Mouse (Mus musculus) cerebellum, adult 2 months (tissue): Measurements from ENCODE around the gene Pqlc2. TPM values are rescaled to one million over a fixed set of nuclear protein-coding genes. Genes with fewer than 3 reads are reported as not detected.

Experiments used
- DNase-seq, 2 experiments: peaks; one replicate each; pipeline ENCODE4 v3.0.0; 2021
- H3K27ac ChIP-seq: fragments of 200-500 bp; 2 replicates; pipeline ENCODE4 v1.5.1; 2012; ENCODE audit warnings: low read length, control low read depth, inconsistent platforms; ENCODE audit not compliant: insufficient read depth
- H3K27me3 ChIP-seq: fragments of 200-500 bp; 2 replicates; pipeline ENCODE4 v1.6.1; 2012; ENCODE audit warnings: inconsistent platforms, mild to moderate bottlenecking, low read length, moderate library complexity; ENCODE audit not compliant: control insufficient read depth, insufficient read depth
- H3K4me1 ChIP-seq: fragments of 200-500 bp; 2 replicates; pipeline ENCODE4 v1.6.1; 2011; ENCODE audit warnings: low read length; ENCODE audit not compliant: control insufficient read depth, insufficient read depth
- H3K4me3 ChIP-seq: fragments of 200-500 bp; replicated peaks from 2 replicates; pipeline ENCODE3; 2011; ENCODE audit warnings: mild to moderate bottlenecking, low read depth, low read length, control low read depth; ENCODE audit not compliant: insufficient read depth
- CTCF ChIP-seq: fragments of 200-500 bp; IDR thresholded peaks from 2 replicates; pipeline ENCODE4 v1.5.1; 2011; ENCODE audit warnings: low read depth, mild to moderate bottlenecking, control low read depth, low read length, moderate library complexity, borderline replicate concordance; ENCODE audit not compliant: insufficient read depth
- POLR2A ChIP-seq: fragments of 200-500 bp; IDR thresholded peaks from 2 replicates; pipeline ENCODE4 v1.6.1; 2011; ENCODE audit warnings: low read length, control low read depth, borderline replicate concordance; ENCODE audit not compliant: insufficient read depth
- WGBS: fragments of 180-500 bp; shearing (Covaris S2); methylation state at CpG from one replicate; pipeline ENCODE4 v1.1.7; 2018; 5-methylcytosine and 5-hydroxymethylcytosine counted together
- polyA plus RNA-seq: library from polyadenylated mRNA; depleted of rRNA; stranded (reverse); fragments of >200 nt; gene quantifications from 2 replicates; pipeline ENCODE4 v1.2.3, GENCODE M21; 2012

Gene Pqlc2
- polyA plus RNA-seq, 1 experiment, result 42.3 TPM

- no peak for TF ChIP-seq CTCF
- no peak for TF ChIP-seq POLR2A
- 90% methylated on average over 8 of the region's 8 CpGs for WGBS
- H3K27ac ChIP-seq, result no peak overlapping the region
- no peak for DNase-seq
- no peaks in the 10 kb centered on the region for H3K27me3 ChIP-seq
- H3K4me3 ChIP-seq, result no peak overlapping the region
- H3K4me1 ChIP-seq, result peaks cover 15% of the 10 kb centered on the region
These were observed 53.8 kb downstream of the Pqlc2 start for GRCm38 (mm10) chr4:139256708-139257107.

GRCm38 (mm10) chr4:139256146-139256545 lies 54.4 kb downstream of the Pqlc2 start:
- Histone ChIP-seq H3K27me3 (no peaks in the 10 kb centered on the region), H3K4me3 (no peak overlapping the region), H3K4me1 (peaks cover 13% of the 10 kb centered on the region), H3K27ac (no peak overlapping the region)
- no peak for TF ChIP-seq CTCF
- no peak for TF ChIP-seq POLR2A
- WGBS, result 86% methylated on average over 4 of the region's 4 CpGs
- DNase-seq, result no peak

- H3K4me3 ChIP-seq, result no peak overlapping the region
- peak in 1 of 2 experiments; percentile 51 for DNase-seq
- no peak for TF ChIP-seq POLR2A
- no peak for TF ChIP-seq CTCF
- WGBS, result 24% methylated on average over 9 of the region's 9 CpGs
- H3K27ac ChIP-seq, result no peak overlapping the region
- H3K4me1 ChIP-seq, result peaks cover 19% of the 10 kb centered on the region
- H3K27me3 ChIP-seq, result no peaks in the 10 kb centered on the region
These were observed 57.3 kb downstream of the Pqlc2 start for GRCm38 (mm10) chr4:139253206-139253605.

GRCm38 (mm10) chr4:139252051-139252760 lies 58.3 kb downstream of the Pqlc2 start:
- 54% methylated on average over 22 of the region's 22 CpGs for WGBS
- DNase-seq, result peak; percentile 73 to 82
- Histone ChIP-seq H3K4me3 (no peak overlapping the region), H3K4me1 (peaks cover 29% of the 10 kb centered on the region), H3K27me3 (no peaks in the 10 kb centered on the region), H3K27ac (no peak overlapping the region)
- TF ChIP-seq POLR2A (no peak), CTCF (peak; percentile 79)

- 75% methylated on average over 8 of the region's 8 CpGs for WGBS
- H3K4me1 ChIP-seq, result peaks cover 43% of the 10 kb centered on the region
- no peaks in the 10 kb centered on the region for H3K27me3 ChIP-seq
- DNase-seq, result no peak
- H3K4me3 ChIP-seq, result no peak overlapping the region
- no peak for TF ChIP-seq CTCF
- no peak for TF ChIP-seq POLR2A
- no peak overlapping the region for H3K27ac ChIP-seq
These were observed 59.6 kb downstream of the Pqlc2 start for GRCm38 (mm10) chr4:139250886-139251285.

- Histone ChIP-seq H3K4me3 (no peak overlapping the region), H3K4me1 (peaks cover 51% of the 10 kb centered on the region), H3K27me3 (no peaks in the 10 kb centered on the region), H3K27ac (no peak overlapping the region)
- WGBS, result 75% methylated on average over 5 of the region's 5 CpGs
- no peak for DNase-seq
- TF ChIP-seq POLR2A (no peak), CTCF (no peak)
These were observed 60.5 kb downstream of the Pqlc2 start for GRCm38 (mm10) chr4:139250043-139250442.

GRCm38 (mm10) chr4:139248736-139249135 lies 61.8 kb downstream of the Pqlc2 start:
- TF ChIP-seq CTCF, result no peak
- TF ChIP-seq POLR2A, result no peak
- 51% methylated on average over 5 of the region's 5 CpGs for WGBS
- no peaks in the 10 kb centered on the region for H3K27me3 ChIP-seq
- no peak for DNase-seq
- H3K4me1 ChIP-seq, result peaks cover 51% of the 10 kb centered on the region
- no peak overlapping the region for H3K27ac ChIP-seq
- H3K4me3 ChIP-seq, result no peak overlapping the region

- 72% methylated on average over 7 of the region's 7 CpGs for WGBS
- Histone ChIP-seq H3K27me3 (no peaks in the 10 kb centered on the region), H3K27ac (no peak overlapping the region), H3K4me1 (peaks cover 50% of the 10 kb centered on the region), H3K4me3 (no peak overlapping the region)
- DNase-seq, result no peak
- TF ChIP-seq CTCF (no peak), POLR2A (no peak)
These were observed 62.5 kb downstream of the Pqlc2 start for GRCm38 (mm10) chr4:139247966-139248365.

- 49% methylated on average over 7 of the region's 7 CpGs for WGBS
- Histone ChIP-seq H3K4me1 (peaks cover 58% of the 10 kb centered on the region), H3K27ac (no peak overlapping the region), H3K4me3 (no peak overlapping the region), H3K27me3 (no peaks in the 10 kb centered on the region)
- no peak for TF ChIP-seq POLR2A
- no peak for TF ChIP-seq CTCF
- no peak for DNase-seq
These were observed 64.2 kb downstream of the Pqlc2 start for GRCm38 (mm10) chr4:139246130-139246877.
